ENCODE assay signal across 23 mouse cellular contexts in genomic region chr7:130425991-130426390, GRCm38 (mm10).
DNase-seq lines count a peak whose midpoint lies in the region; ATAC-seq and TF ChIP-seq lines count a peak whose summit lies in the region.
"Had no signal": no experiment of that assay in that cellular context is flagged by ENCODE, and none has a peak within 500 bp of the region (broad histone marks: within the 10 kb centered on the region; RNA-seq: fewer than 3 reads in every experiment).

No protein-coding gene starts in this region.

- no peak overlapping the region for H3K4me3 ChIP-seq in embryonic facial prominence, embryonic 10.5 days
- H3K4me3 ChIP-seq in embryonic facial prominence, embryonic 11.5 days (ENCODE audit: low read depth, low read length), result no peak overlapping the region
- no peak overlapping the region for H3K4me3 ChIP-seq in embryonic facial prominence, embryonic 15.5 days (replicated peaks)
- no peak overlapping the region for H3K4me3 ChIP-seq in limb, embryonic 12.5 days (replicated peaks)
- H3K4me3 ChIP-seq in hindbrain, embryonic 16.5 days (ENCODE audit: low read length), result no peak overlapping the region
- no peak overlapping the region for H3K4me3 ChIP-seq in kidney, adult 2 months (ENCODE audit: insufficient read depth, low read depth, low read length)
- H3K4me3 ChIP-seq: erythroblast, embryonic 14.5 days; forebrain, embryonic 10.5 days; forebrain, embryonic 15.5 days; hindbrain, embryonic 12.5 days; intestine, embryonic 15.5 days had no signal

- WGBS in embryonic facial prominence, embryonic 10.5 days, result 37% methylated on average over 2 of the region's 2 CpGs
- WGBS in embryonic facial prominence, embryonic 11.5 days, result 24% methylated on average over 2 of the region's 2 CpGs
- 25% methylated on average over 2 of the region's 2 CpGs for WGBS in embryonic facial prominence, embryonic 15.5 days
- WGBS in limb, embryonic 12.5 days, result 9% methylated on average over 2 of the region's 2 CpGs
- WGBS in hindbrain, embryonic 16.5 days, result 81% methylated on average over 2 of the region's 2 CpGs
- WGBS in kidney, adult 2 months, result 66% methylated on average over 2 of the region's 2 CpGs

- H3K27me3 ChIP-seq in embryonic facial prominence, embryonic 10.5 days (replicated peaks; ENCODE audit: low read depth, poor library complexity, severe bottlenecking), result no peaks in the 10 kb centered on the region
- no peaks in the 10 kb centered on the region for H3K27me3 ChIP-seq in embryonic facial prominence, embryonic 11.5 days (ENCODE audit: control insufficient read depth, insufficient read depth, low read length)
- H3K27me3 ChIP-seq in embryonic facial prominence, embryonic 15.5 days, result no peaks in the 10 kb centered on the region
- H3K27me3 ChIP-seq in limb, embryonic 12.5 days, result no peaks in the 10 kb centered on the region
- no peaks in the 10 kb centered on the region for H3K27me3 ChIP-seq in hindbrain, embryonic 16.5 days (replicated peaks; ENCODE audit: control insufficient read depth, insufficient read depth, low read length)
- no peaks in the 10 kb centered on the region for H3K27me3 ChIP-seq in kidney, adult 2 months (replicated peaks; ENCODE audit: control insufficient read depth, insufficient read depth, low read length)
- H3K27me3 ChIP-seq: forebrain, embryonic 15.5 days; hindbrain, embryonic 12.5 days; intestine, embryonic 15.5 days had no signal

- DNase-seq in embryonic facial prominence, embryonic 10.5 days (ENCODE audit: low spot score), result no peak
- peak; percentile 67 for DNase-seq in embryonic facial prominence, embryonic 11.5 days (ENCODE audit: low spot score)
- DNase-seq in adrenal gland, postnatal 36 days, result no peak
- no peak for DNase-seq in kidney, adult 2 months
- DNase-seq: adrenal gland, postnatal 10 days; cerebellum, adult 11-12 months; cerebellum, adult 9-11 months; cerebellum, postnatal 36 days; gastrocnemius, postnatal 10 days; heart, adult 18-20 months; heart, postnatal 10 days; heart, postnatal 4 days; kidney, adult 18-20 months had no signal

- no peaks in the 10 kb centered on the region for H3K36me3 ChIP-seq in embryonic facial prominence, embryonic 10.5 days (replicated peaks)
- H3K36me3 ChIP-seq in embryonic facial prominence, embryonic 11.5 days (replicated peaks; ENCODE audit: control insufficient read depth, insufficient read depth, low read depth, low read length), result no peaks in the 10 kb centered on the region
- no peaks in the 10 kb centered on the region for H3K36me3 ChIP-seq in embryonic facial prominence, embryonic 15.5 days
- H3K36me3 ChIP-seq in limb, embryonic 12.5 days, result no peaks in the 10 kb centered on the region; the same call in 1 of the 2 replicates
- no peaks in the 10 kb centered on the region for H3K36me3 ChIP-seq in hindbrain, embryonic 16.5 days (ENCODE audit: control insufficient read depth, insufficient read depth, low read length)
- H3K36me3 ChIP-seq in kidney, adult 2 months (ENCODE audit: control insufficient read depth, insufficient read depth, low read length), result no peaks in the 10 kb centered on the region
- H3K36me3 ChIP-seq: forebrain, embryonic 10.5 days; forebrain, embryonic 15.5 days; heart, embryonic 10.5 days; hindbrain, embryonic 12.5 days; intestine, embryonic 15.5 days had no signal

- no peak for ATAC-seq in embryonic facial prominence, embryonic 11.5 days (replicated peaks; ENCODE audit: insufficient number of reproducible peaks, low FRiP score, low TSS enrichment, low read depth)
- ATAC-seq in embryonic facial prominence, embryonic 15.5 days (ENCODE audit: insufficient number of reproducible peaks, low FRiP score, low TSS enrichment, low read depth), result no peak
- ATAC-seq in limb, embryonic 12.5 days (ENCODE audit: insufficient number of reproducible peaks, insufficient read depth, low FRiP score, low TSS enrichment, low read depth), result no peak
- no peak for ATAC-seq in hindbrain, embryonic 16.5 days
- ATAC-seq: forebrain, embryonic 15.5 days; hindbrain, postnatal 0 days; intestine, embryonic 15.5 days had no signal

- peak overlapping the region; percentile 87 for H3K27ac ChIP-seq in embryonic facial prominence, embryonic 10.5 days (replicated peaks)
- no peak overlapping the region for H3K27ac ChIP-seq in embryonic facial prominence, embryonic 11.5 days (replicated peaks; ENCODE audit: low read depth, low read length)
- H3K27ac ChIP-seq in embryonic facial prominence, embryonic 15.5 days (replicated peaks), result peak overlapping the region; percentile 85
- peak overlapping the region; percentile 80 for H3K27ac ChIP-seq in limb, embryonic 12.5 days
- H3K27ac ChIP-seq in hindbrain, embryonic 16.5 days (ENCODE audit: low read depth, low read length), result no peak overlapping the region
- H3K27ac ChIP-seq in kidney, adult 2 months (ENCODE audit: insufficient read depth, low read depth, low read length), result no peak overlapping the region
- H3K27ac ChIP-seq: forebrain, embryonic 15.5 days; hindbrain, embryonic 12.5 days; hindbrain, postnatal 0 days had no signal

- TF ChIP-seq CTCF in kidney, adult 2 months (conservative IDR thresholded peaks at IDR 0.05; ENCODE audit: insufficient read depth, insufficient read length, low read depth, low read length), result no peak

- H3K9me3 ChIP-seq in embryonic facial prominence, embryonic 10.5 days, result no peaks in the 10 kb centered on the region
- H3K9me3 ChIP-seq in embryonic facial prominence, embryonic 11.5 days (replicated peaks; ENCODE audit: control insufficient read depth, low read length), result no peaks in the 10 kb centered on the region
- no peaks in the 10 kb centered on the region for H3K9me3 ChIP-seq in embryonic facial prominence, embryonic 15.5 days (replicated peaks)
- no peaks in the 10 kb centered on the region for H3K9me3 ChIP-seq in limb, embryonic 12.5 days
- no peaks in the 10 kb centered on the region for H3K9me3 ChIP-seq in hindbrain, embryonic 16.5 days (ENCODE audit: control insufficient read depth, low read length)
- H3K9me3 ChIP-seq: forebrain, embryonic 10.5 days; forebrain, embryonic 15.5 days; heart, embryonic 10.5 days; hindbrain, embryonic 12.5 days; intestine, embryonic 15.5 days had no signal

- no peak overlapping the region for H3K9ac ChIP-seq in embryonic facial prominence, embryonic 11.5 days (replicated peaks; ENCODE audit: low read length)
- H3K9ac ChIP-seq in embryonic facial prominence, embryonic 15.5 days, result no peak overlapping the region
- H3K9ac ChIP-seq in limb, embryonic 12.5 days (replicated peaks), result no peak overlapping the region
- no peak overlapping the region for H3K9ac ChIP-seq in hindbrain, embryonic 16.5 days (ENCODE audit: low read depth, low read length)
- H3K9ac ChIP-seq: forebrain, embryonic 15.5 days; hindbrain, embryonic 12.5 days; intestine, embryonic 15.5 days had no signal

- H3K4me1 ChIP-seq in embryonic facial prominence, embryonic 10.5 days, result peaks cover 31% of the 10 kb centered on the region
- no peaks in the 10 kb centered on the region for H3K4me1 ChIP-seq in embryonic facial prominence, embryonic 11.5 days (ENCODE audit: control insufficient read depth, insufficient read depth, low read length)
- H3K4me1 ChIP-seq in embryonic facial prominence, embryonic 15.5 days, result peaks cover 10% of the 10 kb centered on the region
- peaks cover 33% of the 10 kb centered on the region for H3K4me1 ChIP-seq in limb, embryonic 12.5 days (replicated peaks)
- H3K4me1 ChIP-seq in hindbrain, embryonic 16.5 days (ENCODE audit: control insufficient read depth, insufficient read depth, low read depth, low read length), result no peaks in the 10 kb centered on the region; the same call in 1 of the 2 replicates
- H3K4me1 ChIP-seq in kidney, adult 2 months (ENCODE audit: control insufficient read depth, insufficient read depth, low read length), result no peaks in the 10 kb centered on the region
- H3K4me1 ChIP-seq: forebrain, embryonic 15.5 days; intestine, embryonic 15.5 days had no signal

- TF ChIP-seq POLR2A in kidney, adult 2 months (IDR thresholded peaks at IDR 0.05; ENCODE audit: low read depth, low read length), result no peak

- H3K4me2 ChIP-seq in embryonic facial prominence, embryonic 11.5 days (ENCODE audit: low read depth, low read length), result no peak overlapping the region
- H3K4me2 ChIP-seq in embryonic facial prominence, embryonic 15.5 days (replicated peaks), result no peak overlapping the region
- peak overlapping the region; percentile 31; the same call in 1 of the 2 replicates for H3K4me2 ChIP-seq in limb, embryonic 12.5 days
- H3K4me2 ChIP-seq in hindbrain, embryonic 16.5 days (ENCODE audit: low read length), result no peak overlapping the region
- H3K4me2 ChIP-seq: forebrain, embryonic 15.5 days; hindbrain, embryonic 12.5 days had no signal

Comparison
In these comparisons a context has a peak if more than half of its experiments do, and no peak if none do; other contexts are left out.
1. H3K27ac ChIP-seq: peak in embryonic facial prominence, embryonic 10.5 days (single experiment), embryonic facial prominence, embryonic 15.5 days (single experiment) and limb, embryonic 12.5 days (single experiment); none in embryonic facial prominence, embryonic 11.5 days (single experiment), hindbrain, embryonic 16.5 days (single experiment) and kidney, adult 2 months (single experiment).